Mouse (Mus musculus) heart, embryonic 15.5 days (tissue): Measurements from ENCODE around the gene Hspb7. TPM values are rescaled to one million over a fixed set of nuclear protein-coding genes. Genes with fewer than 3 reads are reported as not detected.

Experiments used
- ATAC-seq: fragments of 200-750 bp; cut with Nextera tagmentation; replicated peaks from 2 replicates; pipeline ENCODE4 v1.8.0; 2017; ENCODE audit warnings: low read depth, moderate TSS enrichment; ENCODE audit not compliant: insufficient number of reproducible peaks, insufficient read depth, low FRiP score
- H3K27ac ChIP-seq: fragments of 300-500 bp; sonication (generic); 2 replicates; pipeline ENCODE4 v1.5.1; 2015; ENCODE audit warnings: mild to moderate bottlenecking, inconsistent platforms
- H3K27me3 ChIP-seq: fragments of 300-500 bp; sonication (generic); 2 replicates; pipeline ENCODE4 v1.6.1; 2015; ENCODE audit warnings: inconsistent platforms
- H3K36me3 ChIP-seq: fragments of 300-500 bp; sonication (generic); 2 replicates; pipeline ENCODE4 v1.6.1; 2015; ENCODE audit warnings: mild to moderate bottlenecking, inconsistent platforms
- H3K4me1 ChIP-seq: fragments of 300-500 bp; sonication (generic); replicated peaks from 2 replicates; pipeline ENCODE4 v1.6.1; 2015; ENCODE audit warnings: inconsistent platforms
- H3K4me2 ChIP-seq: fragments of 300-500 bp; sonication (generic); 2 replicates; pipeline ENCODE4 v1.6.1; 2015; ENCODE audit warnings: inconsistent platforms, mild to moderate bottlenecking, moderate library complexity
- H3K4me3 ChIP-seq: fragments of 300-500 bp; sonication (generic); 2 replicates; pipeline ENCODE4 v1.5.1; 2015; ENCODE audit warnings: mild to moderate bottlenecking, inconsistent platforms
- H3K9ac ChIP-seq: fragments of 300-500 bp; sonication (generic); 2 replicates; pipeline ENCODE4 v1.6.1; 2015; ENCODE audit warnings: mild to moderate bottlenecking, inconsistent platforms
- H3K9me3 ChIP-seq: fragments of 300-500 bp; sonication (generic); replicated peaks from 2 replicates; pipeline ENCODE4 v1.6.1; 2016; ENCODE audit warnings: inconsistent platforms
- WGBS: fragments of 180-500 bp; shearing (Covaris S2); methylation state at CpG from one replicate; pipeline ENCODE4 v1.1.7; 2015; ENCODE audit warnings: mixed read lengths; 5-methylcytosine and 5-hydroxymethylcytosine counted together
- polyA plus RNA-seq: library from polyadenylated mRNA; unstranded; fragments of >200 nt; fragmentation: Nextera tagmentation; extraction: Ambion mirVana; gene quantifications from 2 replicates; pipeline ENCODE4 v1.2.1, GENCODE M21; 2015

Hspb7 gene
- polyA plus RNA-seq, 1 experiment from 2014 or later: 220 TPM

DNA sequence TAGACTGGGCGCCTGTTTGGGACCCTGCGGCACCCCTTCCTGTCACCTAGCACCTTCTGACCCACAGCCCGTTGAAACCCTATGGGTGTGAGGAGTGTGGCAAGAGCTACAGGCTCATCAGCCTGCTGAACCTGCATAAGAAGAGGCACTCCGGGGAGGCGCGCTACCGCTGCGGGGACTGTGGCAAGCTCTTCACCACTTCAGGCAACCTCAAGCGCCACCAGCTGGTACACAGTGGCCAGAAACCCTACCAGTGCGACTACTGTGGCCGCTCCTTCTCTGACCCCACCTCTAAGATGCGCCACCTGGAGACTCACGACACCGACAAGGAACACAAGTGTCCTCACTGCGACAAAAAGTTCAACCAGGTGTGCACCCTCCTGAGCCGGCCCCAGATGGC lies 44.1 kb downstream of the Hspb7 start:
- Histone ChIP-seq H3K9me3 (no peaks in the 10 kb centered on the region), H3K9ac (no peak overlapping the region), H3K36me3 (peaks cover 78% of the 10 kb centered on the region), H3K4me3 (no peak overlapping the region), H3K27me3 (no peaks in the 10 kb centered on the region), H3K27ac (no peak overlapping the region), H3K4me1 (0 out of 2 replicates have a peak, but pooled peaks cover 3% of the 10 kb centered on the region), H3K4me2 (no peak overlapping the region)
- WGBS: 74% methylated on average over 16 of the region's 16 CpGs
- no peak for ATAC-seq

DNA sequence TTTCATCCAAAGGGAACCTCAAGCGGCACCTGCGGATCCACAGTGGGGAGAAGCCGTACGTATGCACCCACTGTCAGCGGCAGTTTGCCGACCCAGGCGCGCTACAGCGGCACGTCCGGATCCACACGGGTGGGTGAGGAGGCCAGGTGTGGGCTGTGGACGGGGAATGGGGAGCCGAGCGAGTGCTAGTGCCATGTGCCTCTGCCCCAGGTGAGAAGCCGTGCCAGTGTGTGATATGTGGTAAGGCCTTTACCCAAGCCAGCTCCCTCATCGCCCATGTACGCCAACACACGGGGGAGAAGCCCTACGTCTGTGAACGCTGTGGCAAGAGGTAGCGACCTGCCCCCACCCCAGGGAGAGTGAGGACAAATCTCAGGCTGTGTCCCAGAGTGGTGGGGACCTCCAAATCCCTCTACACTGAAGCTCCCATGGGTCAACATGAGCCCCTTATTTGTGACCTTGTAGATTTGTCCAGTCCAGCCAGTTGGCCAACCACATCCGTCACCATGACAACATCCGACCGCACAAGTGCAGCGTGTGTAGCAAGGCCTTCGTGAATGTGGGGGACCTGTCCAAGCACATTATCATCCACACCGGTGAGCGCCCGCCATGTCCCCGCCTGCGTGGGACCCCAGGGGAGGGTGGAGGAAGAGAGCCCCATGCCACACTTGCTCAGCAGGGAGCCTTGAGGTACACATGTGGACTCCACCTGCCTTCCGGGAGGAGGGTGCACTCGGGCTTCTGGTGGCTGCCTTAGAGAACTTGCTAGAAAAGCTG lies 45.1 kb downstream of the Hspb7 start:
- Histone ChIP-seq H3K36me3 (peaks cover 85% of the 10 kb centered on the region), H3K27me3 (no peaks in the 10 kb centered on the region), H3K27ac (no peak overlapping the region), H3K4me2 (no peak overlapping the region), H3K9me3 (no peaks in the 10 kb centered on the region), H3K4me3 (no peak overlapping the region), H3K4me1 (0 out of 2 replicates have a peak, but pooled peaks cover 3% of the 10 kb centered on the region), H3K9ac (no peak overlapping the region)
- 91% methylated on average over 34 of the region's 34 CpGs for WGBS
- no peak for ATAC-seq

DNA sequence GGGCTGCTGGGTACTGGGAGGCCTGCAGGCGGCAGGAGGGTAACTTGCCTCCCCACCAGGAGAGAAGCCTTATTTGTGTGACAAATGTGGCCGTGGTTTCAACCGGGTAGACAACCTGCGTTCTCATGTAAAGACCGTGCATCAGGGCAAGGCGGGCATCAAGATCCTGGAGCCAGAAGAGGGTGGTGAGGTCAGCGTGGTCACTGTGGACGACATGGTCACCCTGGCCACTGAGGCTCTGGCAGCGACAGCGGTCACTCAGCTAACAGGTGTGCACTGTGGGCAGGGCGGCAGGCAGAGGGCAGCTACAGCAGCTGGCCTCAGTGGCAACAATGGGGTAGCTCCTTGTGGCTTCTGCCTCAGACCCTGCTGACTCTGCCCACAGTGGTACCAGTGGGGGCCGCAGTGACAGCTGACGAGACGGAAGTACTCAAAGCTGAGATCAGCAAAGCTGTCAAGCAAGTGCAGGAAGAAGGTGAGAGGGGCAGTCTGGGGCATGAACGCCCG lies 45.8 kb downstream of the Hspb7 start:
- peaks cover 92% of the 10 kb centered on the region for H3K36me3 ChIP-seq
- H3K4me1 ChIP-seq: 0 out of 2 replicates have a peak, but pooled peaks cover under 1% of the 10 kb centered on the region
- no peak overlapping the region for H3K9ac ChIP-seq
- no peaks in the 10 kb centered on the region for H3K27me3 ChIP-seq
- no peaks in the 10 kb centered on the region for H3K9me3 ChIP-seq
- H3K4me3 ChIP-seq: no peak overlapping the region
- ATAC-seq: no peak
- H3K27ac ChIP-seq: no peak overlapping the region
- no peak overlapping the region for H3K4me2 ChIP-seq
- WGBS: 83% methylated on average over 16 of the region's 16 CpGs

DNA sequence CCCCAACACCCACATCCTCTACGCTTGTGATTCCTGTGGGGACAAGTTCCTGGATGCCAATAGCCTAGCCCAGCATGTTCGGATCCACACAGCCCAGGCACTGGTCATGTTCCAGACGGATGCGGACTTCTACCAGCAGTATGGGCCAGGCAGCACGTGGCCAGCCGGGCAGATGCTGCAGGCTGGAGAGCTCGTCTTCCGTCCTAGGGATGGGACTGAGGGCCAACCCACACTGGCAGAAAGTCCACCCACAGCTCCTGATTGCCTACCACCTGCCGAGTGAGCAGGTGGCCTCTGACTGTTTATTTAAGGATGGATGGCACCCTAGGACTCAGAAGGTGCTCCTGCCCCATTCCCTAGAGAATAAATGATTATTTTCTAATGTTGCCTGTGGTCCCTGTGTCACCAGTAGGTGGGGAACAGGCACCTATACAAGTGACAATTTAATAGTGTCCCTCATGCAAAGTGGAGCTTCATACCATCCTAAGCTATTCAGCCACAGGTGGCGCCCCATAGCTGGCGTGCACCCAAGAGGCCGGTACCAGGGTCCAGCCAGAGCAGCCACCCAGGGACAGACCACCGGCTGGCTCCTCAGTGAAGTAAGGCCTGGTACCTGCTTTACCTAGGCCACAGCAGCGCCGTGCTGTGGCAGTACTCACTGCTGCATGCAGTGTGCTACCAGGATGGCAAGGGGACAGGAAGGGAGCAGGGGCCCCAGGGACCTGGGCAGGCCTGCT lies 46.4 kb downstream of the Hspb7 start:
- WGBS: 84% methylated on average over 15 of the region's 15 CpGs

DNA sequence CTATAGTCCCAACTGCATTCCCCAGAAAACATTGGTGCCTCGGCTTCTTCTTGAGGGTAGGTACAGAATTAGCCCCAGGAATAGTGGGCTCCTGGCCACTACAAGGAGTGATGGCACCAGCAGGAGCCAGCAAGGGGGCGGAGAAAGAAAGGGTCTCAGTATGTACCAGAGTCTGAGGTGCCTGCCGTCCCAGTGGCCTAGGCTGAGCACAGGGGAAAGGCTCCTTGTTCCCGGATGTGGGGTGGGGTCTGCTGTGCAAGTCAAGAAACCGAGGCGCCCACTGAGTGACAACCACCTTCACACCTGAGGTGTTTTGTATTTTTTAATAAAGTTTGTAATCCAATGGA lies 47.0 kb downstream of the Hspb7 start:
- H3K27me3 ChIP-seq: no peaks in the 10 kb centered on the region
- WGBS: 83% methylated on average over 6 of the region's 6 CpGs
- no peak overlapping the region for H3K27ac ChIP-seq
- H3K9me3 ChIP-seq: no peaks in the 10 kb centered on the region
- ATAC-seq: no peak
- no peak overlapping the region for H3K9ac ChIP-seq
- H3K36me3 ChIP-seq: peaks cover 94% of the 10 kb centered on the region
- no peaks in the 10 kb centered on the region for H3K4me1 ChIP-seq
- H3K4me2 ChIP-seq: no peak overlapping the region
- H3K4me3 ChIP-seq: no peak overlapping the region

More for the DNA sequence above, 46.4 kb downstream of the Hspb7 start:
- Histone ChIP-seq H3K27me3 (no peaks in the 10 kb centered on the region), H3K4me3 (no peak overlapping the region), H3K4me2 (no peak overlapping the region), H3K9ac (no peak overlapping the region), H3K36me3 (peaks cover 94% of the 10 kb centered on the region), H3K9me3 (no peaks in the 10 kb centered on the region), H3K4me1 (no peaks in the 10 kb centered on the region), H3K27ac (no peak overlapping the region)
- no peak for ATAC-seq

DNA sequence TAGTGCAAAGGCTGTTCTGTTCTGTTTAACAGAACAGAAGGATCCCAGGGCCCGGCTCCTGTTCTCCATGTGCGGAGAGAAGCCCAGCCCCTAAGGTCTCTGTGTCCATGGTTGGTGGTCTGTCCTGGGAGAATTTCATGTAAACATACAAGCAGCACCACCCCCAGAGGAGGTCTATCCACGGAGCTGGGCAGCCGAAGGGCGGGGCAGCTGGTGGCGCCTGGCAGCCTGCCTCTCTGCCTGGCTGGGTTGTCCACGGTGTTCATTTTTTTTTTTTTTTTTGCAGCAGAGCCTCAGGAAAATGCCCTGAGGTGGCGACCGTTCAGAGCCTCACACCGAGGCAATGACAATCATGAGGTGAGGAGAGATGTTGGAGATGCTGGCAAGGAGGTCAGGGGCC lies 48.0 kb downstream of the Hspb7 start:
- Histone ChIP-seq H3K36me3 (peaks cover 95% of the 10 kb centered on the region), H3K4me2 (no peak overlapping the region), H3K27ac (no peak overlapping the region), H3K9ac (no peak overlapping the region), H3K4me3 (no peak overlapping the region), H3K4me1 (no peaks in the 10 kb centered on the region), H3K27me3 (no peaks in the 10 kb centered on the region), H3K9me3 (no peaks in the 10 kb centered on the region)
- WGBS: 47% methylated on average over 10 of the region's 10 CpGs
- ATAC-seq: no peak

DNA sequence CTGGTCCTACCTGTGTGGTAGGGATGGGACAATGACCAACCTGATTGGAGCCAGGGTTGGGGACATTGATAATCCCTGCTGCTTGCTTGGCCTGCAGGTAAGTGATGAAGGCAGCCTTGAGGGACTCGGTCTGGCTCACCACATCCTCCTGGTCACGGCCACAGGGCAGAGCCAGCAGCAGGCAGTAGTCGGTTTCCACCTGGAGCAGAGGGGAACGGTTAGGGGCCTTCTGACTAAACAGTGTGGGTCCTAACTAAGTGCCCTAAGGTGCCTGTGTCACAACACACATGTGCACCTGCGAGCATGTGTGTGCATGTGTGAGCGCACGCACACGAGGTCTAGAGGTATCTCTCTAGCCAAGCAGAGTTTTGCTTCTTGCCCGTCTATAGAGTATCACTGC lies 48.8 kb downstream of the Hspb7 start:
- Histone ChIP-seq H3K36me3 (peaks cover 94% of the 10 kb centered on the region), H3K4me3 (no peak overlapping the region), H3K4me1 (no peaks in the 10 kb centered on the region), H3K4me2 (no peak overlapping the region), H3K27me3 (no peaks in the 10 kb centered on the region), H3K9ac (no peak overlapping the region), H3K27ac (no peak overlapping the region), H3K9me3 (no peaks in the 10 kb centered on the region)
- no peak for ATAC-seq
- 90% methylated on average over 9 of the region's 9 CpGs for WGBS

DNA sequence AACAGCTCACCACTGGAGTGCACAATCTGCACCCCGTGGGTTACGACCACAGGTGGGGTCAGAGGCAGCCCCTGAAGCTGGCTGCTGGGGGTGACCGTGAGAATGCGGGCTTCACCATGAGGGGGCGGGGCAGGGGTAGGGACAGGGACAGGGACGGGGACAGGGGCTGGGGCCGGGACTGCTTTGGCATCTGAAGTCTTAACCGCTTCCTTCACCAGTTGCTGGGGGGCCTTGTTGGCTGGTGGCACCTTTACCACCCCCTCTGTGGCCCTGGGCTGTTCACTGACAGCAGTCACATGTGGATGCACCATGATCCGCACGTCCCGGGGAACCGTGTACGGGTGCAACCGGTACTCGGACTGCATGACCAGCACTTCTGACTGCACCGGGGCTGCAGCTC lies 50.9 kb downstream of the Hspb7 start:
- H3K27me3 ChIP-seq: no peaks in the 10 kb centered on the region
- no peaks in the 10 kb centered on the region for H3K9me3 ChIP-seq
- H3K9ac ChIP-seq: no peak overlapping the region
- no peak overlapping the region for H3K4me2 ChIP-seq
- WGBS: 95% methylated on average over 16 of the region's 16 CpGs
- H3K4me3 ChIP-seq: no peak overlapping the region
- H3K4me1 ChIP-seq: no peaks in the 10 kb centered on the region
- peaks cover 94% of the 10 kb centered on the region for H3K36me3 ChIP-seq
- H3K27ac ChIP-seq: no peak overlapping the region
- no peak for ATAC-seq

DNA sequence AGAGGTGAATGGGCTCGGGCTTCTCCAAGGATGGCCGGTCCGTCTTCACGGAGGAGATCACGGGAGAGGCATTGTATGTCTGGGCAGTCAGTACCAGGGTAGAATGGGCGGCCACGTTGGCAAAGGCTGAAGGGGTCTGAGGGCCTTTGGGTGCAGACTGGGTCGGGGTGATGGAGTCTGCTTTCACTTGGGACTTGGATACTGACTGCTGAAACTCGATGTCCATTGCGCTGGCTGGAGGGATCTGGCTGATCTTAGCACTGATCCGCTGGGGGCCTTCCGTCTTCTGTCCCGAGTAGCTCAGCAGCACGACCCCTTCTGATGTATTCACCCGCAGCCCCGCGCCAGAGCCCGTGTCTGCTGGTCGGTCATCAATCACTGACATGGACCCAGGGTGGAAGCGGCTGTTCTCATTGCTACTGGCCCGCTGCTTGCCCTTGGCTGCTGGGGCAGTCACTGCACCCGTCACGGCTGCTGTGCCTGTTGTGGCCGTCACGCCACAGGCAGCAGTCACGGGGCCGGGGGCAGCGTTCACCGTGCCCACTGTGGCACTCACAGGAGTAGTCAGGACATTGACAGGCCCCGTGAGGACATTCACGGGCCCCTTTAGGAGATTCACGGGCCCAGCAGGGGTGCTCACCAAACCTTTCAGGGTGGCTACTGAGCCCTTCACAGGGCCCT lies 52.2 kb downstream of the Hspb7 start:
- 85% methylated on average over 32 of the region's 32 CpGs for WGBS
- no peaks in the 10 kb centered on the region for H3K27me3 ChIP-seq
- H3K4me3 ChIP-seq: no peak overlapping the region
- H3K9me3 ChIP-seq: no peaks in the 10 kb centered on the region
- no peak for ATAC-seq
- no peak overlapping the region for H3K4me2 ChIP-seq
- no peaks in the 10 kb centered on the region for H3K4me1 ChIP-seq
- H3K36me3 ChIP-seq: peaks cover 94% of the 10 kb centered on the region
- H3K27ac ChIP-seq: no peak overlapping the region
- no peak overlapping the region for H3K9ac ChIP-seq

DNA sequence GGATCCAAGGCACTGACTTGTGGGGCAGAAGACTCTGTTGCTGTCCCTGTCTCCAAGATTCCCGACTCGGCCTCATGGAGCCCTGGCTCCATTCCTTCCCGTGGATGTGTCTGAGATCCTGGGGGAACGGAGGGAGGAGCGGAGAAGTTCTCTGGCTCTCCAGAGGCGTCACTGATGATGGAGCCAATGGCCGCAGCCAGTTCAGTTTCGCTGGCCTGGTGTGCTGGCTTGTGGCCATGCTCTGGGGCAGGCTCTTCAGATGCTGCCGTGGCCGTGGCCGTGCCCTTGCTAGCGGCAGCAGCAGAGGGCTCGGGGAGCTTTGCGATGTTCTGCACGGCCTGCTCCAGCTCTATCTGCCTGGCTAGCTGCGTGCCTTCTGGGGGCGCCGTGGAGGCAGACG lies 53.9 kb downstream of the Hspb7 start:
- no peak for ATAC-seq
- no peak overlapping the region for H3K4me2 ChIP-seq
- no peaks in the 10 kb centered on the region for H3K27me3 ChIP-seq
- H3K4me1 ChIP-seq: no peaks in the 10 kb centered on the region
- H3K9ac ChIP-seq: no peak overlapping the region
- peaks cover 96% of the 10 kb centered on the region for H3K36me3 ChIP-seq
- H3K4me3 ChIP-seq: no peak overlapping the region
- WGBS: 81% methylated on average over 19 of the region's 19 CpGs
- no peak overlapping the region for H3K27ac ChIP-seq
- H3K9me3 ChIP-seq: no peaks in the 10 kb centered on the region
